Mouse (Mus musculus): ENCODE results near the gene Pald1. TPM values are rescaled to one million over a fixed set of nuclear protein-coding genes. Genes with fewer than 3 reads are reported as not detected.

Gene Pald1
- polyA plus RNA-seq, 1 experiment, result 7.5 TPM

DNA sequence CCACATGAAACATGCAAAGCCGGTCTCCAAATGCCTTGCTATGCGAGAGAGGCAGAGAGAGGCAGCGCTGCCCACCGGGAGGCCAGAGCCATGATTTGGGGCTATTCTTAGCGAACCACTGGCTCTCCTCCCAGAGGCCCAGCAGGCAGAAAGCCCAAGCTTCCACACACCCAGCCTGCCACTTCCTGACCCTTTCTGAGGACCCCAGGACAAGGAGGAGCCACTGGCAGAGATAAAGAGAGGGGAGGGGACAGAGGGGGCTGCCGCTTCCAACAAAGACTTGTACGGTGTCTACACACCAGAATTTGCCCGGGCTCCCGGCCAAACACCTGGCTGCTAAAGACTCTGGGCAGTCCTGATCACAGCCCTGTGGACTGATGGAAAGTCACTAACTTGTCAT, 3.1 kb downstream of the Pald1 start:
- no peak overlapping the region for H3K4me3 ChIP-seq (ENCODE audit: control insufficient read depth, low read depth, low read length)
- no peaks in the 10 kb centered on the region for H3K36me3 ChIP-seq (ENCODE audit: control insufficient read depth, insufficient read depth, low read length)
- 0 out of 2 replicates have a peak, but pooled peaks have one; percentile 20 for TF ChIP-seq POLR2A (IDR thresholded peaks at IDR 0.05; ENCODE audit: control insufficient read depth, low read depth, low read length)
- no peak for TF ChIP-seq CTCF (IDR thresholded peaks at IDR 0.05; ENCODE audit: control insufficient read depth, insufficient read depth, insufficient replicate concordance, low read depth, low read length)
- H3K27me3 ChIP-seq (ENCODE audit: control insufficient read depth, insufficient read depth, low read length), result no peaks in the 10 kb centered on the region
- H3K27ac ChIP-seq (ENCODE audit: control insufficient read depth, insufficient read depth, low read depth, low read length), result no peak overlapping the region
- H3K4me1 ChIP-seq (ENCODE audit: control insufficient read depth, insufficient read depth, low read length), result peaks cover 15% of the 10 kb centered on the region

DNA sequence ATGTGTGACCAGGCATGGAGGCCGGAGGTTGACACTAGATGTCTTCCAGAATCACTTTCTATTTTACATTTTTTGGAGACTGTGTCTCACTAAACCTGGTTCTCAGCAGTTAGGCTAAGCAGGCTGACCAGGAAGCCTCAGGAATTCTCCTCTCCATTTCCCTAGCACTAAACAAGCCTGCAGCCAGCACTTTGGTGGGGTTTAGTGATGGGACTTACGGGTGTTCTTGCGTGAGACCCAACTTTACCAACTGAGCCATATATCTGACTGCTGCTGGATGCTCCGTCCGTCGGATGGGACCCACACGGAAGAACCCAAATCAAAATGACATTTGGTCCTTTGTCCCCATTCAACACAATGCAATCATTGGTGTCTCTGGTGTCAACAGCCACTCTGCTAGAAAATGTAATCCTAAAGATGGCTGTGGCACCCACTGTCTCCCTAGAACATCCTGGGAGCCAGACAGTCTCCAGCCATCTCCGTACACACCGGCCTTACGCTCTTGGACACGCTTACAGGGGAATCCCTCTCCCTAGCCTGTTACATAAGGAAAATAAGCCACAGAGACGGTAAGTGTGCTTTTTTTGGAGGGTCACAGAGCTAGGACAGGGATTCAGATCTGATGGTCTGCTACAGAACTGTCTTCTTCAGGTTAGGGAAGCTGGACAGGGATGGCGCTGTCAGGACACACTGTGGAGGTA, 3.8 kb downstream of the Pald1 start:
- Histone ChIP-seq H3K4me3 (ENCODE audit: control insufficient read depth, low read depth, low read length) (no peak overlapping the region), H3K27ac (ENCODE audit: control insufficient read depth, insufficient read depth, low read depth, low read length) (no peak overlapping the region)
- no peak for TF ChIP-seq CTCF (IDR thresholded peaks at IDR 0.05; ENCODE audit: control insufficient read depth, insufficient read depth, insufficient replicate concordance, low read depth, low read length)
- no peak for TF ChIP-seq POLR2A (IDR thresholded peaks at IDR 0.05; ENCODE audit: control insufficient read depth, low read depth, low read length)

DNA sequence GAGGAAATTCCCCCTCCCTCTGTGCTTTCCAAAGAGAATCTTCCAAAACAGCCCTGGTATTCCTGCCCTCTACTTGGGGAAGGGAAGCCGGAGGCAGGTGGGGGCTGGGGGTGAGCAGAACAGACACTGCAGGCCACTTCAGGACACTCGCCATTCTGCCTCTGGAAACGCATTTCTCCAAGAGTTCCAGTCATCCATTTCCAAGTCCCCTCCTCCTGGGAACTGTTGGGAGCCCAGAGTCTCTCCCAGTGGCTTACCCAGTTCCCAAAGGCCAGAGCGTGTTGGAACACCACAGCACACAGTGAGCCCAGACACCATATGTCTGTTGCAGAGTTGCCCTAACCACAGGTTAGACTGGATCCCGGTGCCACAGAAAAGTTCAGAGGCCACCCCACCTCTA, 4.6 kb downstream of the Pald1 start:
- Histone ChIP-seq H3K27me3 (ENCODE audit: control insufficient read depth, insufficient read depth, low read length) (no peaks in the 10 kb centered on the region), H3K4me1 (ENCODE audit: control insufficient read depth, insufficient read depth, low read length) (peaks cover 11% of the 10 kb centered on the region), H3K27ac (ENCODE audit: control insufficient read depth, insufficient read depth, low read depth, low read length) (no peak overlapping the region), H3K36me3 (ENCODE audit: control insufficient read depth, insufficient read depth, low read length) (no peaks in the 10 kb centered on the region), H3K4me3 (ENCODE audit: control insufficient read depth, low read depth, low read length) (no peak overlapping the region)
- TF ChIP-seq CTCF (IDR thresholded peaks at IDR 0.05; ENCODE audit: control insufficient read depth, insufficient read depth, insufficient replicate concordance, low read depth, low read length) (no peak), POLR2A (IDR thresholded peaks at IDR 0.05; ENCODE audit: control insufficient read depth, low read depth, low read length) (no peak)

More for the DNA sequence above, 3.8 kb downstream of the Pald1 start:
- Histone ChIP-seq H3K36me3 (ENCODE audit: control insufficient read depth, insufficient read depth, low read length) (no peaks in the 10 kb centered on the region), H3K27me3 (ENCODE audit: control insufficient read depth, insufficient read depth, low read length) (no peaks in the 10 kb centered on the region), H3K4me1 (ENCODE audit: control insufficient read depth, insufficient read depth, low read length) (peaks cover 15% of the 10 kb centered on the region)

GRCm38 (mm10) chr10:61378050-61378449, 5.3 kb downstream of the Pald1 start:
- H3K4me1 ChIP-seq (ENCODE audit: control insufficient read depth, insufficient read depth, low read length), result peaks cover 8% of the 10 kb centered on the region
- H3K27me3 ChIP-seq (ENCODE audit: control insufficient read depth, insufficient read depth, low read length), result no peaks in the 10 kb centered on the region
- no peak for TF ChIP-seq CTCF (IDR thresholded peaks at IDR 0.05; ENCODE audit: control insufficient read depth, insufficient read depth, insufficient replicate concordance, low read depth, low read length)
- TF ChIP-seq POLR2A (IDR thresholded peaks at IDR 0.05; ENCODE audit: control insufficient read depth, low read depth, low read length), result no peak
- no peaks in the 10 kb centered on the region for H3K36me3 ChIP-seq (ENCODE audit: control insufficient read depth, insufficient read depth, low read length)
- no peak overlapping the region for H3K27ac ChIP-seq (ENCODE audit: control insufficient read depth, insufficient read depth, low read depth, low read length)
- H3K4me3 ChIP-seq (ENCODE audit: control insufficient read depth, low read depth, low read length), result no peak overlapping the region

- H3K27ac ChIP-seq (ENCODE audit: control insufficient read depth, insufficient read depth, low read depth, low read length), result no peak overlapping the region
- TF ChIP-seq POLR2A (IDR thresholded peaks at IDR 0.05; ENCODE audit: control insufficient read depth, low read depth, low read length) (no peak), CTCF (IDR thresholded peaks at IDR 0.05; ENCODE audit: control insufficient read depth, insufficient read depth, insufficient replicate concordance, low read depth, low read length) (no peak)
Measured at GRCm38 (mm10) chr10:61374771-61375481, 8.4 kb downstream of the Pald1 start.

DNA sequence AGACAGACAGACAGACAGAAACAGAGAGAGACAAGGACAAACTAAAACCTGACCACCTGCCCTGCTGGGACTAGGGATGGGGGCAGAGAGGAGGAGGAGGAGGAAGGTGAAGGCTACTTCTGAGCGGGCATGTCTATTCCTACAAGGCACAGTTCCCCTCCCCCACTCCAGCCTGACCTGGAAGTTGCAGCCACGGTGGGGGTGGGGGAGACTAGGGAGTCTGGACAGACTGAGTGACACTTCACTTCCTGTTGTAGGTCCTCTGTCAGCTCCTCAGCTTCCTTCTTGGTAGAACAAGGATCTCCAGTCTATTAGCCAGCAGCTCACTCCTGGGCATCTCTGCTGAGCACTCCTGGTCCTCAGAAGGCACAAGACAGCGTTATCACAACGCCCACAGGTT, 9.3 kb downstream of the Pald1 start:
- Histone ChIP-seq H3K4me1 (ENCODE audit: control insufficient read depth, insufficient read depth, low read length) (peaks cover 7% of the 10 kb centered on the region), H3K27me3 (ENCODE audit: control insufficient read depth, insufficient read depth, low read length) (no peaks in the 10 kb centered on the region), H3K27ac (ENCODE audit: control insufficient read depth, insufficient read depth, low read depth, low read length) (no peak overlapping the region), H3K36me3 (ENCODE audit: control insufficient read depth, insufficient read depth, low read length) (no peaks in the 10 kb centered on the region), H3K4me3 (ENCODE audit: control insufficient read depth, low read depth, low read length) (no peak overlapping the region)
- TF ChIP-seq POLR2A (IDR thresholded peaks at IDR 0.05; ENCODE audit: control insufficient read depth, low read depth, low read length) (no peak), CTCF (IDR thresholded peaks at IDR 0.05; ENCODE audit: control insufficient read depth, insufficient read depth, insufficient replicate concordance, low read depth, low read length) (no peak)

More at GRCm38 (mm10) chr10:61374771-61375481, 8.4 kb downstream of the Pald1 start:
- H3K4me3 ChIP-seq (ENCODE audit: control insufficient read depth, low read depth, low read length), result no peak overlapping the region
- H3K36me3 ChIP-seq (ENCODE audit: control insufficient read depth, insufficient read depth, low read length), result no peaks in the 10 kb centered on the region
- H3K27me3 ChIP-seq (ENCODE audit: control insufficient read depth, insufficient read depth, low read length), result no peaks in the 10 kb centered on the region
- H3K4me1 ChIP-seq (ENCODE audit: control insufficient read depth, insufficient read depth, low read length), result peaks cover 7% of the 10 kb centered on the region

GRCm38 (mm10) chr10:61372585-61372923, 10.8 kb downstream of the Pald1 start:
- Histone ChIP-seq H3K4me3 (ENCODE audit: control insufficient read depth, low read depth, low read length) (no peak overlapping the region), H3K4me1 (ENCODE audit: control insufficient read depth, insufficient read depth, low read length) (peaks cover 2% of the 10 kb centered on the region; the same call in 1 of the 2 replicates), H3K36me3 (ENCODE audit: control insufficient read depth, insufficient read depth, low read length) (no peaks in the 10 kb centered on the region), H3K27me3 (ENCODE audit: control insufficient read depth, insufficient read depth, low read length) (no peaks in the 10 kb centered on the region), H3K27ac (ENCODE audit: control insufficient read depth, insufficient read depth, low read depth, low read length) (no peak overlapping the region)
- TF ChIP-seq POLR2A (IDR thresholded peaks at IDR 0.05; ENCODE audit: control insufficient read depth, low read depth, low read length) (no peak), CTCF (IDR thresholded peaks at IDR 0.05; ENCODE audit: control insufficient read depth, insufficient read depth, insufficient replicate concordance, low read depth, low read length) (no peak)
